Mouse (Mus musculus) kidney, postnatal 14 days (tissue): ENCODE results near the gene Sf3b3.
A peak's percentile ranks its signal among the peaks of the same experiment; 100 is the strongest.

Experiments
- DNase-seq: peaks from one replicate; pipeline ENCODE4 v3.0.0; 2022; ENCODE audit warnings: mixed read lengths

Gene Sf3b3

GRCm38 (mm10) chr8:110847171-110847549, 573 bp upstream of the Sf3b3 start:
- no peak for DNase-seq

DNA sequence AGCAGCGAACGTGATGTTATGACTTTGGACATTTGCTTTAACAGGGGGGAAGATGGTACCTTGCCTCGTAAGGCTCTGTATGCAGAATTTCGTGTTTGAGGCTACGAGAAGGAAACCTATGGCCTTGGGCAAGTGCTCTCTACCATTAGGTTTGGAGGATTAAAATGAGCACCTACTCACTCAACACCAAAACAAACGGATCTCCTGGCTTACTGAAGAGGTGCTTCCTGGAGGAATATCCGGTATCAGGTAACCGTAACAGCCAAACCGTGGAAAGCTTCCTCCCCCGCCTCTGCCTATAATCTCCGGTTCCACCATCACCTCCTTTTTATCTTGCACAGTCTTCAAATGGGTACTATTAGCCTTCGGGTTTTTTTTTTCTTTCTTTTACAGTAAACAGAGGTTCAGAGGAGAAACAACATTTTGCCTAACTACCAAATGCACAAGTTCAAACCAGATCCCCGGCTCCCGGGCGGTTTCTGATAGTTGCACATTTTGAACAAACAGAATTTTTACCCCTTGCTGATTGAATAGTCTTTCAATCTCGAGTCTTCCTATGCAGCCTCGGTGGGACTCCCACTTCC, 674 bp downstream of the Sf3b3 start:
- no peak for DNase-seq

DNA sequence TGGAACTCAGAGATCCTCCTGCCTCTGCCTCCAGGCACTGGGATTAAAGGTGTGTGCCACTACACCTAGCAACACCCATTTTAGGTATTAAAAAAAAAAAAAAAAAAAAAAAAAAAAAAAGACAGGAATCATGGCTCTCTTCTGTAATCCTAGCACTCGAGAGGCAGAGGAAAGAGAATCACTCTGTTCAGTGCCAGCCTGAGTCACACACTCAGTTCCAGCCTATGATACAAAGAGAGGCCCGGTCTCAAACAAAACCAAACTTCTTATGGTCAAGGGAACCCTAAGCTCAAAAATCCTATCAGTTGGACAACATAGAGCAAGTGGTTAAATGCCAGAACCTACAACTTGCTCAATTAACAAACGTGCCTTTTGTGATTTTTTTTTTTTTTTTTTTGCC, 1.6 kb downstream of the Sf3b3 start:
- no peak for DNase-seq

GRCm38 (mm10) chr8:110843207-110843606, 3.4 kb downstream of the Sf3b3 start:
- no peak for DNase-seq

- DNase-seq, result no peak
These were observed 4.5 kb downstream of the Sf3b3 start for GRCm38 (mm10) chr8:110842012-110842574.

DNA sequence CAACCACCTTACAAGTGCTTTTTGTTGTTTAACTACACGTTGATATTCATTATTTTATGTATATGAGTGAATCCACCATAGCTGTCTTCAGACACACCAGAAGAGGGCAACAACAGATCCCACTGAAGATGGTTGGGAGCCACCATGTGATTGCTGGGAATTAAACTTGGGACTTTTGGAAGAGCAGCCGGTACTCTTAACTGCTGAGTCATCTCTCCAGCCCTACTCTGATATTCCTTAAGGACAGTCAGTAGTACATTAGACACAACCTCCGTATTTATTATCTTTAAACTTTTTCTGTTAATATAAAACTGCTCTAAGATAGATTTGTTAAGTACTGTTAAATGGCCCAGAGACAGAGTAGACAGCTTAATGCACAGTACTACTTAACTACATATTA, 14.6 kb downstream of the Sf3b3 start:
- no peak for DNase-seq

DNA sequence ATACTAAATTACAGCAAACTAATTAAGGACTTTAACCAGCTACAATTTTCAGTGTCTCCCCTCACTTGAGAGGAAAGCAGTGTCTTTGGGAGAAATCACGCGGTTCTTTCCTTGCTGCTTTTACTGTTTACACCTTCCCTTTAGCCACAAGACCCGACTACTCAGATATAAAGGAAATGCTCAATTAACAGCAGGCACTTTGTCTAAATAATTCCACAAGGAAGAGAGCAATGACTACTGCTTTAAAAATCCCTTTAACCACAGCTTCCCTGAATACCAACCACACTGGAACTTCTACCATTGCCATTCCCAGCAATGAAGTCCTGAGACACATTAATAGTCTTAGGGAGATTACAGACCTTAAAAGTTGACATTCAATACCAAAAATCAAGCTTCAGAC, 18.1 kb downstream of the Sf3b3 start:
- DNase-seq, result no peak

GRCm38 (mm10) chr8:110824861-110825260, 21.7 kb downstream of the Sf3b3 start:
- no peak for DNase-seq

DNA sequence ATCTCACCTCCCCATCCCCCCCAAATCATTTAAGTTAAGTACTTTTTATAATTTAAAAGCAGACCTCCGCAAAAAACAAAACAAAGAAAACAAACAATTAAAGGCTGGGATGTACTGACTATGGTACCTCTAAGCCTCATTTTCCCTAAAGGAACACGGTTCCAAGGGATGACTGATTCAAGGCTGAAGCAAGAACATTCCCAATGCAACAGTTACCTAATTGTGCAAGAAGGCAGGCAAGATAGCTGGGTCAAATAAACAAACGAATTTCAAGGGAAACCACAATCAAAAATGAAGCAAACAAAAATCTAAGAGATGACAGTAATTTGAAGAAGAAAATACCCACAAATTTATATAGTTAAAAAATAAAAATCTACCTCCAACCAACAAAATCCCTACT, 24.6 kb downstream of the Sf3b3 start:
- no peak for DNase-seq

DNA sequence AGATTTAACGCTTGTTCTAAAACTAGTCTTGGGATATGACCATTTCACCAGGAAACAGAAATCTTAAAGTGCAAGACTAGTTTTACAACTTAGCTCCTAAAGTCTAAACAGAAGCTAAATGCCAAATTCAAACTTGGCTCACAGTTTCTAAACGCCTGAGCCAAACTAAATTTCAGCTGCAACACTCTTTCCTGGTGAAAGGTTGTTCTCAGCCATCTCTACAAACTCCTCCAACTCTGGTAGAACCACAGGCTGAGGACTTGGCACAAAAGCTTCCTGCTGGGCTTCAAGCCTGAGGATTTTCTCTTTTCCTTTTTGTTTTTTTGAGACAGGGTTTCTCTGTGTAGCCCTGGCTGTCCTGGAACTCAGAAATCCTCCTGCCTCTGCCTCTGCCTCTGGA, 26.3 kb downstream of the Sf3b3 start:
- DNase-seq, result no peak

GRCm38 (mm10) chr8:110818593-110818992, 28.0 kb downstream of the Sf3b3 start:
- DNase-seq, result peak; percentile 61

DNA sequence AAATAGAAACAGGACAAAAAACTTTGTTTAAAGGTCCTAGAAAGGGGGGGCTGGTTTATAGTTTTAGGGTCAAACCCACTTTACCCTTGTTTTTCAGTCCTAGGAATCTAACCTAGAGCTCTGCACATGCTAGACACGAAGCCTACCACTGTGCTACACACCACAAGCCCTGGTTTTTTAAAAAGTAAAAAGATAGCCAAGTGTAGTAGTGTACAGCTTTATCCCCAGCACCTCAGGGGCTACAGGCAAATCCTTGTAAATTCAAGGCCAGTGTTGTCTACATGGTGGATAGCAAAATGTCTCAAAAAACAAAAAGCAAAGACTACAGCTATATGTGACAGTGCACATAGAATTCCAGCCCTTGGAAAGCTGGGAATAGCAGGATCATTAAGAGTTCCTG, 29.6 kb downstream of the Sf3b3 start:
- DNase-seq, result no peak

DNA sequence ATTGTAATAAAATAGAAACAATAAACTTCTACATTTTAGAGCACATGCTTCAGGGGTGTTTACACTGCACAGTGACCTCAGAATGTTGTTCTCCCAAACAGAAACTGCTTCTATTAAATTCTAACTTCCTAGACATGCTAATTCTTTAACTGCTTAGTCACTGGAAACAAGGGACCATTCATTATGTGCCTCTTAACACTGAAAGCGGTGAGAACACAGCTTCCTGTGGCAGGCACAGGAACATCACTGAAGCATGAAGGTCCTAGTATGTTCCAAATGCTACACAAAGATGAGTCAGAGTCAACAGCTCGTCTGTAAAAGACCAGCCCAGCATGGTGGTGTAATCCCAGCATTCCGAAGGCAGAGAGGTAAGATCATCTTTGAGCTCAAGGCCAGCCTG, 31.3 kb downstream of the Sf3b3 start:
- DNase-seq, result no peak

- DNase-seq, result no peak
These were observed 33.3 kb downstream of the Sf3b3 start for GRCm38 (mm10) chr8:110813081-110813812.

GRCm38 (mm10) chr8:110812349-110813080, 34.1 kb downstream of the Sf3b3 start:
- DNase-seq, result no peak

DNA sequence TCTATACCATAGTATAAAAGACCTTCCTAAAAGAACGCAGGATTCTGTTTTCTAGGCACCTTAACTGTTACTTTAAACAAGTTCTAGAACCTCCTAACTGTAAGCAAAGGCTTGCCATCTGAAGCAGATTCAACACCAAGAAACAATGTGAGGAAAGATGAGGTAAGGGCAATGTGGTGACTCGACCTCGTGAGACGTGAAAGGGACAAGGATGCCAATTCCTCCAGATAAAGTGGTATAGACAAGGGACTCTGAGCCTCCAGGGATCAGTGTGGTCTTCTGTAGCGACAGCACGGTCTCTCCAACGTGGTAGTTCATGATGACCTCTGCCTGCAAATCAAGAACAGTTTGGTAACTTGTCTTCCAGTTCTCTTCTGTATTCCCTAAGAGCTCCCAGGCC, 34.8 kb downstream of the Sf3b3 start:
- no peak for DNase-seq

- DNase-seq, result no peak
These were observed 35.5 kb downstream of the Sf3b3 start for GRCm38 (mm10) chr8:110811116-110811515.

- no peak for DNase-seq
These were observed 36.0 kb downstream of the Sf3b3 start for GRCm38 (mm10) chr8:110810481-110811065.

- DNase-seq, result peak; percentile 49
These were observed 36.8 kb downstream of the Sf3b3 start for GRCm38 (mm10) chr8:110809831-110810230.

DNA sequence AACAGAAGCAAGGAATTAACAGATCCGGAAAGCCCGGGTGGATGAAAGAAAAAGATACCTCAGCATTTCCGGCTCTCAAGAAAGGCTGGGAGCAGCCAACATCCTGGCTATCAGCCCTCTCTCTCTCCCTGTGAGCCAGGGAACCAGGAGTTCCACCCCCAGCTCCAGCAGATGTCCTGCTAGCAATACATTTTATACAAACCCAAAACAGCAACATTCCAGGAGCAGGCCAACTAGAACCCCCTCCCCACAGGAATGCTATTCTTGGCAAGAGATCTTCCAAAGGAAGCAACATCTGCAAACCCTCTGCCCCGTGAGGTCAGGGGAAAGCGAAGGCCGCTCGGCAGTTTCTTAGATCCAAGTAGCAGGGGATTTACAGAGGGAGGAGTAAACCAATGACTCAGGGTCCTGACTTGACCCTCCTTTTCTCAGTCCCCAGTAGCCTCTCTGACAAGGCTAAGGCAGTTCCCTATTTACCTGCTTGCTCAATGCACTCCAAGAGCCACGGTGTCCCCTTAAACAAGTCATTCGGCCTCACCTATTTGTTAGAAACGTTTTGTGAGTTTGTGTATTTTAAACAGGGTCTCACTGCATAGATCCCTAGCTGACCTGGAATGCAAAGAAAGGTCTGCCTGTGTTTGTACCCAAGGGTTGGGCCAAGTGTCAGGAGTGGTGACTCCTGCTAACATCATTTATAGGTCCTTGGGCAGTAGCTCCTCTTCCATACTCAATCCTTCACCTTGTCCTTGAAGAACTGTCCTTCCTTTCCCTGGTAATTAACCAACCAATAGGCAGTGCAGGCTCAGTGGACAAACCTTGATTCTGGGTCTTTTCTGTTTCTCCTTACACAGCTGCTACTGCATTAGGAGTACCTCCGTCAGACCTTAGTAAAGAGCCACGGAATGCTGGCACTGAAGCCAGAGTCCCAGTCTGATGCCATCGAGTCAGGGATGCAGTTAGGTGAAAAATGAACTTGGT, 37.8 kb downstream of the Sf3b3 start:
- DNase-seq, result peak; percentile 81

GRCm38 (mm10) chr8:110806146-110806545, 40.4 kb downstream of the Sf3b3 start:
- DNase-seq, result no peak

DNA sequence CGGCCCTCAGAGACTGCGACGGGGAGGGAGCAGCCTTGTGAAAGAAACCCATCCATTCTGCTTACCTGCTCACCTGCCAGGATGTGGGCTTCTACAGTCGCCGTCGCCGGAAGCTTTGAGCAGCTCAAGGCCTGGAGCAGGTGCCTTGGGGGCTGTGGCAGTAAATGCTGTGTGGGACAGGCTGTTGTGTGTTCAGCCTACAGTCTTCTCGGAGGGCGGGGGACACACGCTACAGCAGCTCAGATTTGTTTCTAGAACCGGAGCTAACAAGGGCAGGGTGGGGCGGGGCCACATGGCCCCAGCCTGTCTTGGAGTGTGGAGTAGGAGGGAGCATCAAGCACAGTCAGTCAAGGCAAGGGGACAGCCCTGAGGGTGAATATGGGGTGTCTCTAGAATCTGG, 40.9 kb downstream of the Sf3b3 start, which contains the start of gene Il34:
TSS of gene Il34 (minus strand) at position 256 of the 400 bp plus-strand sequence.
- peak; percentile 29 for DNase-seq
